Mouse (Mus musculus) small intestine, adult 2 months (tissue): ENCODE measurements around the gene Pnpla2. TPM values are rescaled to one million over a fixed set of nuclear protein-coding genes. Genes with fewer than 3 reads are reported as not detected.

Experiments
- H3K27ac ChIP-seq: fragments of 200-500 bp; 2 replicates; pipeline ENCODE4 v1.5.1; 2012; ENCODE audit warnings: low read depth, low read length, control low read depth, inconsistent platforms; ENCODE audit not compliant: insufficient read depth
- H3K27me3 ChIP-seq: fragments of 200-500 bp; 2 replicates; pipeline ENCODE4 v1.6.1; 2012; ENCODE audit warnings: mild to moderate bottlenecking, moderate library complexity, low read length, inconsistent platforms; ENCODE audit not compliant: control insufficient read depth, insufficient read depth
- H3K36me3 ChIP-seq: fragments of 200-500 bp; 2 replicates; pipeline ENCODE4 v1.6.1; 2012; ENCODE audit warnings: mild to moderate bottlenecking, low read length, control low read depth, inconsistent platforms; ENCODE audit not compliant: control insufficient read depth, insufficient read depth
- H3K4me1 ChIP-seq: fragments of 200-500 bp; 2 replicates; pipeline ENCODE4 v1.6.1; 2012; ENCODE audit warnings: low read length, inconsistent platforms, mixed read lengths; ENCODE audit not compliant: control insufficient read depth, insufficient read depth, insufficient read length
- H3K4me3 ChIP-seq: fragments of 200-500 bp; 2 replicates; pipeline ENCODE4 v1.5.1; 2012; ENCODE audit warnings: low read depth, mild to moderate bottlenecking, control low read depth, inconsistent platforms, low read length, moderate library complexity
- CTCF ChIP-seq: fragments of 200-500 bp; IDR thresholded peaks from 2 replicates; pipeline ENCODE4 v1.5.1; 2012; ENCODE audit warnings: low read depth, mild to moderate bottlenecking, control low read depth, inconsistent platforms, low read length, moderate library complexity, mixed read lengths; ENCODE audit not compliant: insufficient replicate concordance, insufficient read length; ENCODE audit errors: extremely low read depth
- POLR2A ChIP-seq: fragments of 200-500 bp; IDR thresholded peaks from 2 replicates; pipeline ENCODE4 v1.6.1; 2012; ENCODE audit warnings: low read depth, mild to moderate bottlenecking, control low read depth, inconsistent platforms, low read length, moderate library complexity
- WGBS: fragments of 180-500 bp; shearing (Covaris S2); methylation state at CpG from one replicate; pipeline ENCODE4 v1.1.7; 2018; 5-methylcytosine and 5-hydroxymethylcytosine counted together
- polyA plus RNA-seq: library from polyadenylated mRNA; depleted of rRNA; stranded (reverse); fragments of >200 nt; gene quantifications from 2 replicates; pipeline ENCODE4 v1.2.3, GENCODE M21; 2012

Gene Pnpla2
- polyA plus RNA-seq, 1 experiment: 319 TPM

GRCm38 (mm10) chr7:141466045-141466394 is 11.0 kb downstream of the Pnpla2 start:
- Histone ChIP-seq H3K4me1 (peaks cover 40% of the 10 kb centered on the region), H3K36me3 (peaks cover 15% of the 10 kb centered on the region), H3K4me3 (no peak overlapping the region), H3K27me3 (no peaks in the 10 kb centered on the region), H3K27ac (peak overlapping the region; percentile 4; the same call in 1 of the 2 replicates)
- 76% methylated on average over 7 of the region's 7 CpGs for WGBS
- TF ChIP-seq CTCF: no peak

GRCm38 (mm10) chr7:141466607-141467148 is 11.7 kb downstream of the Pnpla2 start:
- TF ChIP-seq CTCF: no peak
- no peak for TF ChIP-seq POLR2A
- Histone ChIP-seq H3K27me3 (no peaks in the 10 kb centered on the region), H3K36me3 (peaks cover 21% of the 10 kb centered on the region), H3K4me1 (peaks cover 39% of the 10 kb centered on the region), H3K27ac (peak overlapping the region; percentile 26; the same call in 1 of the 2 replicates), H3K4me3 (peak overlapping the region; percentile 76)
- 66% methylated on average over 10 of the region's 10 CpGs for WGBS

GRCm38 (mm10) chr7:141467230-141468030 is 12.4 kb downstream of the Pnpla2 start, which contains the start of gene Cd151:
Gene Cd151 (plus strand): TSS chr7:141467392.
- Histone ChIP-seq H3K4me3 (peak within 1 kb of the TSS; percentile 76), H3K27ac (peak within 1 kb of the TSS; percentile 87), H3K36me3 (peaks cover 24% of the 10 kb centered on the region), H3K4me1 (peaks cover 34% of the 10 kb centered on the region), H3K27me3 (no peaks in the 10 kb centered on the region)
- WGBS: under 1% methylated on average over 52 of the region's 52 CpGs
- peak; percentile 78 for TF ChIP-seq POLR2A
- TF ChIP-seq CTCF: no peak

- WGBS: 9% methylated on average over 5 of the region's 5 CpGs
- Histone ChIP-seq H3K4me3 (peak overlapping the region; percentile 76), H3K4me1 (peaks cover 33% of the 10 kb centered on the region), H3K27me3 (no peaks in the 10 kb centered on the region), H3K36me3 (peaks cover 27% of the 10 kb centered on the region), H3K27ac (peak overlapping the region; percentile 87)
- TF ChIP-seq POLR2A (no peak), CTCF (no peak)
Observed at GRCm38 (mm10) chr7:141468164-141468521, 13.1 kb downstream of the Pnpla2 start.

- 4% methylated on average over 8 of the region's 8 CpGs for WGBS
- peak; percentile 42; the same call in 1 of the 2 replicates for TF ChIP-seq CTCF
- no peak for TF ChIP-seq POLR2A
- peak overlapping the region; percentile 76 for H3K4me3 ChIP-seq
- peaks cover 33% of the 10 kb centered on the region for H3K4me1 ChIP-seq
- peaks cover 27% of the 10 kb centered on the region for H3K36me3 ChIP-seq
- peak overlapping the region; percentile 87 for H3K27ac ChIP-seq
- no peaks in the 10 kb centered on the region for H3K27me3 ChIP-seq
Observed at GRCm38 (mm10) chr7:141468522-141469211, 13.7 kb downstream of the Pnpla2 start.

- peak overlapping the region; percentile 87 for H3K27ac ChIP-seq
- H3K27me3 ChIP-seq: no peaks in the 10 kb centered on the region
- WGBS: 91% methylated on average over 6 of the region's 6 CpGs
- 0 out of 2 replicates have a peak overlapping the region, but pooled peaks have one; percentile 21 for H3K4me3 ChIP-seq
- no peak for TF ChIP-seq CTCF
- H3K4me1 ChIP-seq: peaks cover 36% of the 10 kb centered on the region
- peaks cover 27% of the 10 kb centered on the region for H3K36me3 ChIP-seq
Observed at GRCm38 (mm10) chr7:141469352-141469751, 14.4 kb downstream of the Pnpla2 start.

GRCm38 (mm10) chr7:141469901-141470636 is 15.1 kb downstream of the Pnpla2 start:
- H3K27me3 ChIP-seq: no peaks in the 10 kb centered on the region
- H3K4me1 ChIP-seq: peaks cover 29% of the 10 kb centered on the region
- H3K27ac ChIP-seq: no peak overlapping the region
- TF ChIP-seq CTCF (no peak), POLR2A (no peak)
- 94% methylated on average over 18 of the region's 18 CpGs for WGBS
- no peak overlapping the region for H3K4me3 ChIP-seq
- H3K36me3 ChIP-seq: peaks cover 27% of the 10 kb centered on the region
